9 mouse cellular contexts compared by ENCODE assay signal in the genomic region with DNA sequence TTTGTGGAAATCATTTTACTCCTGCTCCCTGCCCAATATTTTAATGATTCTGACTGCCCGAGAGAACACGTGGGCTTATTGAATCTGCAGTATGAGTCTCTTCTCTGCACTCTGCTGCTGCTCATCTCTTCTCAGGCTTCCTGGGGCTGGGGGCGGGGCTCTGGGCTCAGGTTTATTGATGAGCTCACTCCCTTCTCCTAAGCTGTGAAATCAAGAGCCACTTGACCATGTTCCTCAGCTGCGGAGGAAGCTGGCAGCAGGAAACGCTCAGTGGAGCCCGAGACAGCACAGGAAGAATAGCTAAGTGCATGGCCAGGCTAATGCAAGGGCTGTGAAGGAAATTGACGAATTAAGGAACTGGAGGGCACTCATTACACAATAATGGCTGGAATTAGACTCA. TPM values are rescaled to one million over a fixed set of nuclear protein-coding genes. Genes with fewer than 3 reads are reported as not detected.
DNase-seq lines count a peak whose midpoint lies in the region; ATAC-seq and TF ChIP-seq lines count a peak whose summit lies in the region.
"Had no signal": no experiment of that assay in that cellular context is flagged by ENCODE, and none has a peak within 500 bp of the region (broad histone marks: within the 10 kb centered on the region; RNA-seq: fewer than 3 reads in every experiment).

No protein-coding gene starts in this region.

- TF ChIP-seq CTCF in layer of hippocampus, adult 2 months (conservative IDR thresholded peaks at IDR 0.05), result no peak
- no peak for TF ChIP-seq CTCF in midbrain, postnatal 0 days (IDR thresholded peaks at IDR 0.05)

- H3K9ac ChIP-seq in hindbrain, embryonic 16.5 days (ENCODE audit: low read depth, low read length), result no peak overlapping the region
- no peak overlapping the region for H3K9ac ChIP-seq in midbrain, postnatal 0 days (replicated peaks; ENCODE audit: low read length, poor library complexity, severe bottlenecking)
- H3K9ac ChIP-seq in heart, embryonic 12.5 days, result no peak overlapping the region

- peaks cover 3% of the 10 kb centered on the region for H3K4me1 ChIP-seq in hindbrain, embryonic 16.5 days (ENCODE audit: control insufficient read depth, insufficient read depth, low read depth, low read length)
- no peaks in the 10 kb centered on the region for H3K4me1 ChIP-seq in midbrain, postnatal 0 days (ENCODE audit: insufficient read depth, low read length)
- H3K4me1 ChIP-seq in heart, embryonic 12.5 days (replicated peaks), result no peaks in the 10 kb centered on the region

- peak; percentile 72 for ATAC-seq in hindbrain, embryonic 16.5 days
- peak; percentile 63 for ATAC-seq in midbrain, postnatal 0 days (ENCODE audit: low FRiP score)
- no peak for ATAC-seq in heart, embryonic 12.5 days (ENCODE audit: insufficient number of reproducible peaks, low FRiP score)

- WGBS in hindbrain, embryonic 16.5 days, result 17% methylated on average over 7 of the region's 7 CpGs
- WGBS in midbrain, postnatal 0 days, result 13% methylated on average over 7 of the region's 7 CpGs
- WGBS in heart, embryonic 12.5 days, result 26% methylated on average over 7 of the region's 7 CpGs

- no peak overlapping the region for H3K4me3 ChIP-seq in layer of hippocampus, adult 2 months
- H3K4me3 ChIP-seq in hindbrain, embryonic 16.5 days (ENCODE audit: low read length), result no peak overlapping the region
- no peak overlapping the region for H3K4me3 ChIP-seq in midbrain, postnatal 0 days (ENCODE audit: low read depth, low read length)
- H3K4me3 ChIP-seq in heart, embryonic 12.5 days, result no peak overlapping the region

- H3K4me2 ChIP-seq in hindbrain, embryonic 16.5 days (ENCODE audit: low read length), result peak overlapping the region; percentile 40
- H3K4me2 ChIP-seq in midbrain, postnatal 0 days (ENCODE audit: low read depth, low read length, poor library complexity, severe bottlenecking), result peak overlapping the region; percentile 36
- no peak overlapping the region for H3K4me2 ChIP-seq in heart, embryonic 12.5 days

- no peaks in the 10 kb centered on the region for H3K27me3 ChIP-seq in hindbrain, embryonic 16.5 days (replicated peaks; ENCODE audit: control insufficient read depth, insufficient read depth, low read length)
- H3K27me3 ChIP-seq in midbrain, postnatal 0 days (ENCODE audit: insufficient read depth, low read length), result no peaks in the 10 kb centered on the region
- H3K27me3 ChIP-seq in heart, embryonic 12.5 days (replicated peaks), result no peaks in the 10 kb centered on the region

- peak; percentile 17 for DNase-seq in layer of hippocampus, adult 11-12 months (ENCODE audit: low spot score)
- DNase-seq in layer of hippocampus, adult 2 months (ENCODE audit: low spot score in 2 of 2), result no peak
- peak; percentile 2 for DNase-seq in embryo, embryonic 9.5 days (ENCODE audit: extremely low spot score)
- DNase-seq in midbrain, postnatal 0 days (ENCODE audit: low spot score), result peak; percentile 52
- DNase-seq in heart, adult 9 months (ENCODE audit: low spot score in 2 of 2), result no peak
- DNase-seq in testis, postnatal 14 days (ENCODE audit: low spot score), result no peak

- no peak overlapping the region for H3K27ac ChIP-seq in layer of hippocampus, adult 2 months
- 0 out of 2 replicates have a peak overlapping the region, but pooled peaks have one; percentile 24 for H3K27ac ChIP-seq in hindbrain, embryonic 16.5 days (ENCODE audit: low read depth, low read length)
- peak overlapping the region; percentile 47; the same call in 1 of the 2 replicates for H3K27ac ChIP-seq in midbrain, postnatal 0 days (ENCODE audit: low read depth, low read length)
- H3K27ac ChIP-seq in heart, embryonic 12.5 days (ENCODE audit: poor library complexity, severe bottlenecking), result no peak overlapping the region

- H3K9me3 ChIP-seq in hindbrain, embryonic 16.5 days (ENCODE audit: control insufficient read depth, low read length), result no peaks in the 10 kb centered on the region
- H3K9me3 ChIP-seq in midbrain, postnatal 0 days (ENCODE audit: low read length), result no peaks in the 10 kb centered on the region
- H3K9me3 ChIP-seq in heart, embryonic 12.5 days (replicated peaks), result no peaks in the 10 kb centered on the region

- no peaks in the 10 kb centered on the region for H3K36me3 ChIP-seq in hindbrain, embryonic 16.5 days (ENCODE audit: control insufficient read depth, insufficient read depth, low read length)
- no peaks in the 10 kb centered on the region for H3K36me3 ChIP-seq in midbrain, postnatal 0 days (ENCODE audit: insufficient read depth, low read length)
- no peaks in the 10 kb centered on the region for H3K36me3 ChIP-seq in heart, embryonic 12.5 days

RNA-seq across cellular contexts. Expression of gene March11, which starts 56.5 kb away (rescaled TPM):
- 1 to 10 TPM; 6.7 to 7.9 TPM for total RNA-seq in layer of hippocampus, adult 2 months (2021)
- 9.7 and 11.1 TPM in 2 replicates for polyA plus RNA-seq in hindbrain, embryonic 16.5 days (2015; fragmentation: Nextera tagmentation; extraction: Ambion mirVana)
- total RNA-seq in midbrain, postnatal 0 days (2014; rRNA removed), result 5.6 and 9.0 TPM in 2 replicates
- polyA plus RNA-seq in midbrain, postnatal 0 days (2015; fragmentation: Nextera tagmentation; extraction: Ambion mirVana), result 6.5 and 7.9 TPM in 2 replicates
- polyA plus RNA-seq in heart, embryonic 12.5 days (2016; fragmentation: Nextera tagmentation; extraction: Ambion mirVana), result 0.17 and 0.24 TPM in 2 replicates
- polyA plus RNA-seq: large intestine, adult 2 months had no signal

Comparison
In these comparisons a context has a peak if more than half of its experiments do, and no peak if none do; other contexts are left out.
1. DNase-seq: peak in layer of hippocampus, adult 11-12 months (single experiment), embryo, embryonic 9.5 days (single experiment) and midbrain, postnatal 0 days (single experiment); none in layer of hippocampus, adult 2 months (0 of 2), heart, adult 9 months (0 of 2) and testis, postnatal 14 days (single experiment).
2. H3K27ac ChIP-seq: peak in hindbrain, embryonic 16.5 days (single experiment) and midbrain, postnatal 0 days (single experiment); none in layer of hippocampus, adult 2 months (single experiment) and heart, embryonic 12.5 days (single experiment).